Mouse (Mus musculus): ENCODE data around the gene Igsf8. TPM values are rescaled to one million over a fixed set of nuclear protein-coding genes. Genes with fewer than 3 reads are reported as not detected.

Igsf8 gene
- 19.6 and 21.5 TPM in 2 replicates for polyA plus RNA-seq (2015; fragmentation: Nextera tagmentation; extraction: Ambion mirVana)

GRCm38 (mm10) chr1:172261477-172262078, at the start of gene Igsf8:
TSS of gene Igsf8 (plus strand) at chr1:172261641.

GRCm38 (mm10) chr1:172219451-172220406, 41.7 kb upstream of the Igsf8 start, which contains the start of gene Casq1:
TSS of gene Casq1 (minus strand) at chr1:172219868.

GRCm38 (mm10) chr1:172258314-172258713, 3.1 kb upstream of the Igsf8 start, which contains the start of gene Atp1a4:
TSS of gene Atp1a4 (minus strand) at chr1:172258414.

GRCm38 (mm10) chr1:172297611-172298537, 36.4 kb downstream of the Igsf8 start, which contains the start of gene Atp1a2:
TSS of gene Atp1a2 (minus strand) at chr1:172298064.

GRCm38 (mm10) chr1:172329131-172329530, 67.7 kb downstream of the Igsf8 start, which contains the start of gene Kcnj9:
TSS of gene Kcnj9 (minus strand) at chr1:172329318.

GRCm38 (mm10) chr1:172340729-172341321, 79.4 kb downstream of the Igsf8 start, which contains the start of gene Kcnj10:
TSS of gene Kcnj10 (plus strand) at chr1:172341210.

Other genes starting within 250 kb of the Igsf8 start
- gene Vangl2, start 233.2 kb upstream of the Igsf8 start, polyA plus RNA-seq (2015; fragmentation: Nextera tagmentation; extraction: Ambion mirVana), result 2.6 and 3.0 TPM in 2 replicates
- gene Nhlh1, start 204.1 kb upstream of the Igsf8 start, polyA plus RNA-seq (2015; fragmentation: Nextera tagmentation; extraction: Ambion mirVana), result not detected in 2 replicates
- gene Copa, start 179.1 kb upstream of the Igsf8 start, polyA plus RNA-seq (2015; fragmentation: Nextera tagmentation; extraction: Ambion mirVana), result 56.9 and 66.1 TPM in 2 replicates
- gene Ncstn, start 178.8 kb upstream of the Igsf8 start, polyA plus RNA-seq (2015; fragmentation: Nextera tagmentation; extraction: Ambion mirVana), result 41.3 and 48.7 TPM in 2 replicates
- gene Pex19, start 134.9 kb upstream of the Igsf8 start, polyA plus RNA-seq (2015; fragmentation: Nextera tagmentation; extraction: Ambion mirVana), result 41.0 and 46.4 TPM in 2 replicates
- gene Dcaf8, start 113.6 kb upstream of the Igsf8 start, polyA plus RNA-seq (2015; fragmentation: Nextera tagmentation; extraction: Ambion mirVana), result 70.2 and 78.3 TPM in 2 replicates
- 26.7 and 34.6 TPM in 2 replicates for gene Pea15a, start 54.8 kb upstream of the Igsf8 start, polyA plus RNA-seq (2015; fragmentation: Nextera tagmentation; extraction: Ambion mirVana)
- 0.57 and 0.62 TPM in 2 replicates for gene Casq1, start 41.8 kb upstream of the Igsf8 start, polyA plus RNA-seq (2015; fragmentation: Nextera tagmentation; extraction: Ambion mirVana)
- not detected in 2 replicates for gene Atp1a4, start 3.2 kb upstream of the Igsf8 start, polyA plus RNA-seq (2015; fragmentation: Nextera tagmentation; extraction: Ambion mirVana)
- gene Atp1a2, start 36.4 kb downstream of the Igsf8 start, polyA plus RNA-seq (2015; fragmentation: Nextera tagmentation; extraction: Ambion mirVana), result 1.5 and 2.7 TPM in 2 replicates
- 0.07 TPM in 1 of 2 replicates, not detected in the other for gene Kcnj9, start 67.7 kb downstream of the Igsf8 start, polyA plus RNA-seq (2015; fragmentation: Nextera tagmentation; extraction: Ambion mirVana)
- 0.28 and 0.35 TPM in 2 replicates for gene Kcnj10, start 79.6 kb downstream of the Igsf8 start, polyA plus RNA-seq (2015; fragmentation: Nextera tagmentation; extraction: Ambion mirVana)
- gene Pigm, start 114.9 kb downstream of the Igsf8 start, polyA plus RNA-seq (2015; fragmentation: Nextera tagmentation; extraction: Ambion mirVana), result 3.3 and 3.5 TPM in 2 replicates
- gene Slamf9, start 213.7 kb downstream of the Igsf8 start, polyA plus RNA-seq (2015; fragmentation: Nextera tagmentation; extraction: Ambion mirVana), result 1.2 and 1.3 TPM in 2 replicates
- gene Igsf9, start 220.1 kb downstream of the Igsf8 start, polyA plus RNA-seq (2015; fragmentation: Nextera tagmentation; extraction: Ambion mirVana), result 1.5 and 1.7 TPM in 2 replicates
- gene Tagln2, start 238.4 kb downstream of the Igsf8 start, polyA plus RNA-seq (2015; fragmentation: Nextera tagmentation; extraction: Ambion mirVana), result 162 and 194 TPM in 2 replicates